Mouse (Mus musculus) gastrocnemius, adult 2 months (tissue): ENCODE results near the gene Trank1. TPM values are rescaled to one million over a fixed set of nuclear protein-coding genes. Genes with fewer than 3 reads are reported as not detected.
A peak's percentile ranks its signal among the peaks of the same experiment; 100 is the strongest.

Experiments used
- DNase-seq: peaks from one replicate; pipeline ENCODE4 v3.0.0; 2022
- H3K27ac ChIP-seq: fragments of 200-600 bp; 2 replicates; pipeline ENCODE4 v1.8.1; 2022; ENCODE audit warnings: mild to moderate bottlenecking
- H3K4me3 ChIP-seq: fragments of 200-600 bp; 2 replicates; pipeline ENCODE4 v1.8.1; 2022; ENCODE audit warnings: mild to moderate bottlenecking, moderate library complexity
- CTCF ChIP-seq: fragments of 200-600 bp; IDR thresholded peaks from 2 replicates; pipeline ENCODE4 v1.8.1; 2022; ENCODE audit warnings: antibody characterized with exemption, mild to moderate bottlenecking, moderate library complexity
- intact Hi-C: fragments of 180-260 bp; cut with DNase I; formaldehyde crosslinking; loops from one replicate; pipeline ENCODE4 v1.15.1; 2025
- total RNA-seq, 2 experiments: library from RNA; stranded (reverse); gene quantifications; 2 replicates each; pipeline ENCODE4 v1.2.3; 2021

The Trank1 gene
- total RNA-seq, 2 experiments from 2014 or later, result not detected

- no peak overlapping the region for H3K27ac ChIP-seq
- intact Hi-C loops, result no loop called here
- DNase-seq, result peak; percentile 46
- no peak overlapping the region for H3K4me3 ChIP-seq
- no peak for TF ChIP-seq CTCF
Measured at GRCm38 (mm10) chr9:111425113-111425512, 113.6 kb downstream of the Trank1 start.

- no peak for TF ChIP-seq CTCF
- intact Hi-C loops, result no loop called here
- no peak for DNase-seq
- peak overlapping the region; percentile 46; the same call in 1 of the 2 replicates for H3K27ac ChIP-seq
- H3K4me3 ChIP-seq, result no peak overlapping the region
Measured at GRCm38 (mm10) chr9:111425952-111426351, 114.4 kb downstream of the Trank1 start.

- TF ChIP-seq CTCF, result peak; percentile 26; the same call in 1 of the 2 replicates
- no peak overlapping the region for H3K27ac ChIP-seq
- intact Hi-C loops, result no loop called here
- no peak for DNase-seq
- no peak overlapping the region for H3K4me3 ChIP-seq
Measured at GRCm38 (mm10) chr9:111427891-111428555, 116.5 kb downstream of the Trank1 start.

- Histone ChIP-seq H3K4me3 (no peak overlapping the region), H3K27ac (no peak overlapping the region)
- TF ChIP-seq CTCF, result no peak
- intact Hi-C loops, result no loop called here
- DNase-seq, result peak; percentile 31
Measured at GRCm38 (mm10) chr9:111428698-111429362, 117.3 kb downstream of the Trank1 start.

DNA sequence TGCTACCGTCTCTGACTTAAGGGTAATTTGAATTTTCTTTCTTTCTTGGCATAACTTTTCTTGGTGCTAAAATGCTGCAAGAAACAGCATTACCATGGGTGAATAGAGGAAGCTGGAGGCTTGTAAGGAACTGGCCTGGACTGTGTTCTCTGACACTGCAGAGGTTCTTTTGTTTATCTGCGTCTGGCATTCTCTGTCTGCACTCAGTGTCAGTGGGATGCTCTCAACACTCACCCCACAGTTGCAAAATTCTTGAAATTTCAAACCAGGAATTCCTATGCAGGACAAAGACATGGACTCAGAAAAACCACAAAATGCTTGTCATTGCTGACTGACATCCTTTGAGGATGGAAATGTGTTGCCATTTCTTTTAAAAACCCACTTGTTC lies 117.8 kb downstream of the Trank1 start:
- DNase-seq, result no peak
- no peak for TF ChIP-seq CTCF
- H3K27ac ChIP-seq, result peak overlapping the region; percentile 12; the same call in 1 of the 2 replicates
- intact Hi-C loops, result no loop called here
- H3K4me3 ChIP-seq, result no peak overlapping the region

DNA sequence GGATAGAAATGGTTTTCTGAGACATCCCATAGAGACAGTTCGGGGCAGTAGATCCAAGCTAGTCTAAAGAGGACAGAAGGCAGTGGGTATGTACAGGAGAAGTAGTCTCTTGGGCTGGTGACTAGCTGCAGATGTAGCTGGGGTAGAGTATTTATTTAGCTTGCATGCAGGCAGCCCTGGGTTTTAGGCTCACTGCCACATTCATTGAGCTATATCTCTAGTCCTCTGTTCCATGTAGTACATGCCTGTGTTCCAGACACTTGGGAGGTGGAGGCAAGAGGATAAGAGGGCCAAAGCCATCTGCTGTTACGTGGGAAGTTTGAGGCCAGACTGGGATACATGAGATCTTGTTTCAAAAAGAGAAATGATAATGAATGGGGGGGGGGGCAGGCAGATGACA lies 123.9 kb downstream of the Trank1 start:
- intact Hi-C loops, result no loop called here
- no peak for DNase-seq
- no peak for TF ChIP-seq CTCF
- Histone ChIP-seq H3K27ac (no peak overlapping the region), H3K4me3 (no peak overlapping the region)

DNA sequence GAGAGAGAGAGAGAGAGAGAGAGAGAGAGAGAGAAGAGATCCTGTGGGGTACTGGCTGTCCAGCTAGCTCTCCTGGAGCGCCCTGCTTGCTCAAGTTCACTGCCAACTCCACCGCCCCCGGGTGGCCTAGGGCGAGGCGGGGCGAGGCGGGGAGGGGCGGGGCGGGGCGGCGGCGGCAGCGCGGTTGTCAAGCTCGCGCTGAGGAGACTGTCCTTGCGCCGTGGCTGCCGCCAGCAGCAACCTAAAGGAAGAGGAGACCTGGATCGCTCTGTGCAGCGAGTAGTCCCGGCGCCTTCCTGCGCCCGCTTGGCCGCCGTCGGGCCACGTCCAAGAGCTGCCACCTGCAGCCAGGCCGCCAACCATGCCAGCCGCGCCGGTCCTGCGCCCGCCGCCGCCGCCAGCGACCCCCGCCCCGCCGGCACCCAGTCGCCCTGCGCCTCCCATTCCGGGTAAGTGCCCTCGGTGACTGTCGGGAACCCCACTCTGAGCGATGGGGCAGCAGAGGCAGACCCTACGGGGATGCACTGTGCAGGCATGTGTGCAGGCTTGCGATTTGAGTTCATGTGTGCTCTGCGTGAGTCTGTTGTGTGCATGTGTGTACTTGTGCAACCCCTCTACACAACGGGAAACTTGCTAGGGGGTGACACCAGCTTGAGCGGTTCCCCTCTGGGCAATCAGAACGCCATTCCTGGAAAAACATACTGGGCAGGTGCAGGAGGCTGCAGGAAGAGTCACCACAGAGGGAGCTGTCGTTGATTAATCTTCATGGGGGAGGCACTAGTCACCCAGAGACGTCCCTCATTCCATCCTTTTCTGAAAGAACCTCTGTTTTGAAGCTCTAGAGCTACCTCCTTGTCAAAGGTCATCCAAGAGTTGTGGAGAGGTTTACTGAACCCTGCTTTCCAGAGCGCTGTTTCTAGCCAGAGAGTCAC lies 127.6 kb downstream of the Trank1 start, which contains the start of gene Dclk3:
Gene Dclk3, plus strand, starts transcription at position 178 of the 932 bp plus-strand sequence.
- TF ChIP-seq CTCF, result no peak
- Histone ChIP-seq H3K27ac (peak within 1 kb of the TSS; percentile 31), H3K4me3 (peak within 1 kb of the TSS; percentile 74)
- intact Hi-C loops, result no loop called here
- DNase-seq, result peak; percentile 64

DNA sequence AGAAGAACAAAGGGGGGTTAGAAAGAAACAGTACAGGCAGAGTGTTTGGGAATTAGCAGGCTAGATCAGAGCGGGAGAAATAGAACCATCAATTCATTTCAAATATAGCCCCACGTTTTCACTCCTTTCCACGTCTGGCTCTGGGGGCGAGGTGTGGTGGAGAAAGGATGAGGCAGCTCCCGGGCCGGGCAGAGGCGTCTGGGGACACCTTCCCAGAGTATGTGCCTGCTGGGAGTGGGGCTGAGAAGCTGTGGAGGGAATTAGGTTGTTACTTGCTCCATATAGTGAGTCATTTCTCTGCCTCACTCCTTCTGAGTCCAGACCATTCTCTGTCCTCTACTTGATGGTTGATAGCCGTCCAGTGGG lies 128.3 kb downstream of the Trank1 start:
- DNase-seq, result no peak
- intact Hi-C loops, result no loop called here
- Histone ChIP-seq H3K27ac (no peak overlapping the region; the same call in 1 of the 2 replicates), H3K4me3 (peak overlapping the region; percentile 74)
- no peak for TF ChIP-seq CTCF

GRCm38 (mm10) chr9:111440446-111440845 lies 128.9 kb downstream of the Trank1 start:
- intact Hi-C loops, result no loop called here
- Histone ChIP-seq H3K4me3 (no peak overlapping the region), H3K27ac (no peak overlapping the region)
- no peak for TF ChIP-seq CTCF
- DNase-seq, result no peak

- TF ChIP-seq CTCF, result no peak
- intact Hi-C loops, result no loop called here
Measured at GRCm38 (mm10) chr9:111441151-111441550, 129.6 kb downstream of the Trank1 start.

More at GRCm38 (mm10) chr9:111441151-111441550, 129.6 kb downstream of the Trank1 start:
- DNase-seq, result no peak
- Histone ChIP-seq H3K27ac (no peak overlapping the region), H3K4me3 (no peak overlapping the region)

Other genes starting within 250 kb of the Trank1 start
- 10 to 100 TPM; 72.6 to 74.8 TPM for gene Lrrfip2, start 194.1 kb upstream of the Trank1 start, total RNA-seq
- 1 to 10 TPM; 5.1 to 6.4 TPM for gene Mlh1, start 39.9 kb upstream of the Trank1 start, total RNA-seq
- gene Epm2aip1, start 39.8 kb upstream of the Trank1 start, total RNA-seq, result 10 to 100 TPM; 21.1 to 24.7 TPM
- gene Dclk3, start 127.3 kb downstream of the Trank1 start, total RNA-seq, result under 1 TPM; 0.41 to 0.50 TPM